Mouse (Mus musculus) thymus, postnatal 36 days (tissue): ENCODE data around the gene 2810004N23Rik.
A peak's percentile ranks its signal among the peaks of the same experiment; 100 is the strongest.

ENCODE experiments used
- DNase-seq, 2 experiments: peaks; one replicate each; pipeline ENCODE4 v3.0.0; 2022; ENCODE audit warnings: mixed read lengths in 2 of 2

The 2810004N23Rik gene

DNA sequence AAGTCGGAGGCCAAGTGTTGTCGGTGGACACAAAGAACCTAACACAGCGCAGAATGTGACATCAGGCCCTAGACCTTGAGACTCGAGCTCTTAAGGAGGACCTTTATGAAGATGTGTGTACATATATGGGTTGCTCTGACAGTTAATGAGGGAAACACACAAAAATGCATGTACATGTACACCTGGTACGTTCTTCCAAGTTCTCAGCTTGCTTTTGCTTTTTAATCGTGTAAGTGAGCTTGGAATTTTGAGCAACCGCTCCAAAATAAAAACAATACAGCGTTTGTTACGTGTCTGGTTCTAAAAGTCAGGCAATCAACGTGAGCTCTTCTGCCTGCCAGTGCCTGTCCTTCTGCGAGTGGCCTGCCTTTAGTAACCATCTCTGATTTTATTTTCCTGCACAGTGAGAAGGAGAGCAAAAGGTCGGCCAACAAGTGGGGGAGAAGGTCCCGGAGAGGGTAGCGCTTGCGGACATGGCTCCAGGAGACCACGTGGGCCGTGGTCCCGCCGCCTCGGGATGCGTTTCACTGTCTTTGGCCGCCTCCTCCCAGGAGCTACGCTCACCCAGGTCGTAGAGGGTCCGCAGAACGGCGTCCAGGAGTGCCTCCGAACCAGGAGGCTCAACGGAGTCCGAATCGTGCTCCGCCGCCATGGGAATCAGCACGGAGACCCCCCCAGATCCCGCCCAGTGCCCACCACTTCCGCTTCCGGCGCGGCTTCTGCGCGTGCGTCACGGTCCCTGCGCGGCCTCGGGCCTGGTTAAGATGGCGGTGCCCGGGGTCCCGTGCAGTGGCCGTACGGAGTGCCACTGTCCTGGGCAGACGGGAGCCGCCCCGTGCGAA is at the start of gene 2810004N23Rik, which contains the start of gene Gnpat:
TSS of gene 2810004N23Rik (minus strand) at position 800 of the 842 bp plus-strand sequence.
TSS of gene Gnpat (plus strand) at position 713 of the 842 bp plus-strand sequence.
- DNase-seq, result peak; percentile 92 to 95

DNA sequence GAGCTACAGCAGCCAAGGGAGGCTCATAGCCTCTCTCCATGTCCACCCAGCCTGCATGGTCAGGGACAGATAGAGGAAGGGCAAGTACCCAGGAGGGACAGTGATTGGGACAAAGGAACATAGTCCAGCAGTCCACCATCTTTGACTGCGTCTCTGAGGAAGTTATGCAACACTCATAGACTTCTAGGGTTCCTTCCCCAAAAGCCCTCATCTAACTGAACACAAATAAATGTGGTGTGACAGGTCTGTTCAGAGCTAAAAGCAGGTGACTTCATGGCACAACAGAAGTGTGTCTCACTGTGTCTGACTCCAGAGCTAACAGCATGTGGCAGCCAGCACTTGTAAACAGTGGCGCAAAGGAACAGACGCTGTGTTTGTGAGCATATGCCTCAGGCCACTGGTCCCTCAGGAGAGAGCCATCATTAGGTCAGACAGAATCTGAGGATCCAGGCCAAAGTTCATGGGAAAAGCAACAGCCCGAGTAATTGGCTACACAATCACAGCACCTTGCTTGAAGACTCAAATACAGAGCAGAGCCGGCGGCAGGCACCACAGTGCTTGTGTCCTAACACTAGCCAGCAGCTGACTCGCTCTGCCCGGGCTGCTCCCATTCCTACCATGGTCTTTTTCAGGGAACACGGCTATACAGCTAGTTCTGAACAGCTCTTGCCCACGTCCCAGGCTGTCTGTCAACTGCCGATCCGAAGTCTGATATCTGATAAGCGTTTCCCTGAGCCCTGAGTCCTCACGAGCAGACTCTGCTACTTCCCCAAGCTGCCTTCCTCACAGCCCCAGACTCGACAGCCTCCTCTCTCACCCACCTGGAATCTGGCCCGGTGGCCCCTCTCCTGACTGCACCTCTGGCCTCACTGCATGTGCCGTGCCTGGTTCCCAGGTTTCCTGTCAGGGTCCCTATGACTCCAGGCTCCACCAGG is 49.3 kb upstream of the 2810004N23Rik start:
- no peak for DNase-seq

DNA sequence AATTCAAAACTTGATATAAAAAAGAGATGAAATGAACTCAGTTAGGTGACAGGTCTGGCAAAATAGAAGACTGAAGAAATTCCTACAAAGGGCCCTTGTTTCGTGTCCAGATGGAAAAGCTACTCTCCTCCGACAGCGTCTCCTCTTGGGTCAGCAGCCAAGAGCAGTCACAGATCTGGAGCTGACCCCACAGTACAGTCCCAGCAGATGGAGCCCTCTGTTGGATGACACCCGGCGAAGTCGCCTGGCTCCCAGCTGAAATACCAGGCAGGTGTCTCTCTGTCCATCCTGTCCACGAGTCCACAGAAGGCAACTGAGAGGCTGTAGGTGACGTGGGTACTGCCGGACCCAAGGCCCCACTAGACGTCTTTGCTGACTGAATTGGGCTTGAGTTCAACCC is 47.4 kb upstream of the 2810004N23Rik start:
- DNase-seq, result no peak

DNA sequence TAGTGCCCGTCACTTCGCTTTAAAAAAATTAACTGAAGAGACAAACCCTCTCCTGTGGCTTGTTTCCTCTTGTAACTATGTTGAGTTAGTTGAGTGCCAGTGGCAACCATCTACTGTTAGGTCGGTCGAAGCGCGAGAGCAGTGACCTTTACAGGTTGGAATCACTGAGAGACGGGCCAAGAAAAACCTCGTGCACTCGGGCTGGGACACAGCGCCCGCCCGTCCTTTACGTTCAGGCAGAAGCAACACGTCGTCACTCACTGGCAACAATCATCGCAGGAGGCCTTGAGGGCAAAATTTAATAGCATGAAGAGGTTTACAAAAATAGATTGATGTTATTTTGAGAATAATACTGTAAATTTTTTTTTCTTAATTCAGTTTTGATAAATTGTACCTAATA is 47.0 kb upstream of the 2810004N23Rik start:
- DNase-seq, result no peak

DNA sequence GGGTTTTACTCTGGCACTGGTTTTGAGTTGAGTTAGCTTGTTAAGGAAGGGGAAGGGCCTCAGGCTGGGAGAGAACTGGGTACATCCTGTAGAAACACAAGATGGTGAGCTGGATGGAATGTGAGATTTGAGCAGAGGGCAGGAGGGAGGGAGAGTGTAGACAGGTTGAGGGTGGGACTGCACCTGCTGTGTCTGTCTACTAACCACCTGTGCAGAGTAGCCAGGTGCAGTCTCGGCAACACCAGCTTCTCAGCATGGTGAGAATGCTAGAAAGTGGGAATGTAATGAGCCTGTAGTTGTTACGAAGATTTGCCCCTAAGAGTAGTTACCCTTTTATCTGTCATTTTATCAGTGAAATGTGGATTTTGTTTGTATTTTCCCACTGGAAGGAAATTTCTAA is 42.6 kb upstream of the 2810004N23Rik start:
- no peak for DNase-seq

DNA sequence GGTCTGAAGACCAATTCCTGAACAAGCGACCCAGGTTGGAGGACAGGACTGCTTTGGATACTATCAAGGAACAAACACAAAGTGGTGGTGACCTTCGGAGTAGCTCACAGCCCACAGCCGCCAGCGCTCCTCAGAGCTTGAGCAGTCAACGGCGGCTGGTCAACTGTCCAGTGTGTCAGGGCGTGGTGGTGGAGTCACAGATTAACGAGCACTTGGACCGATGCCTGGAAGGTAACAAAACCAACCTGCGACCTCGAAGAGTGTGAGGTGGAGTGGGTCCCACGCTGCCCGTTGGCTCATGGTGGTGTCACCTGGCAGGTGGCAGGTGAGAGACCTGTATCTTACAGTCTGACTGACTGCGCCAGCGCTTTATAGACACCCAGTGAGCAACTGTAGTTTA is 40.3 kb upstream of the 2810004N23Rik start:
- no peak for DNase-seq

DNA sequence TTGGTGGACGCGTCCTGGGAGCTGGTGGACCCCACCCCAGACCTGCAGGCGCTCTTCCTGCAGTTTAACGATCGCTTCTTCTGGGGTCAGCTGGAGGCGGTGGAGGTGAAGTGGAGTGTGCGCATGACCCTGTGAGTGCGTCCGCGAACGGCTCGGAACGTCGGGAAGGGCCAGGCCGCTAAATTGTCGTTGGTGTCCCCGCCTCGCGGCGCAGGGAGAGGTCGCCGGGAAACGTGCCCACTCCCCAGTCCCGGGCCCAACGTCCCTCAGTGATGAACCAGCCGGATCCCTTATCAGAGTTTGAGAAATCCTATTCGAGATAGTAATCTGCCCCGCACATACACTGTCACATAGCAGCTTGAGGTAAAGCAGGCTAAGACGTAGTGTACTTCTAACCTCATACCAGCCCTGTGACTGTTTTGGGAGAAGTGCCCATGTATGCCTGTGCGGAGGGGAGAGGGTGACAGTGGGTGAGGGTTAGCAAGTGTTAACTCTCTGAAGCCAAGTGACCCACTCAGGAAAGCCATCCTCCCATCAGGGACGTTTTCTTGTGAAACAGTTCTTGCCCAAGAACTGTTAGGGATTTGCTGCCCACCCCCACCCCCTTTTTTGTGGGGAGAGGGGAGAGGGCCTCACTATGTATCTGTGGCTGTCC is 35.5 kb upstream of the 2810004N23Rik start:
- DNase-seq, result no peak

DNA sequence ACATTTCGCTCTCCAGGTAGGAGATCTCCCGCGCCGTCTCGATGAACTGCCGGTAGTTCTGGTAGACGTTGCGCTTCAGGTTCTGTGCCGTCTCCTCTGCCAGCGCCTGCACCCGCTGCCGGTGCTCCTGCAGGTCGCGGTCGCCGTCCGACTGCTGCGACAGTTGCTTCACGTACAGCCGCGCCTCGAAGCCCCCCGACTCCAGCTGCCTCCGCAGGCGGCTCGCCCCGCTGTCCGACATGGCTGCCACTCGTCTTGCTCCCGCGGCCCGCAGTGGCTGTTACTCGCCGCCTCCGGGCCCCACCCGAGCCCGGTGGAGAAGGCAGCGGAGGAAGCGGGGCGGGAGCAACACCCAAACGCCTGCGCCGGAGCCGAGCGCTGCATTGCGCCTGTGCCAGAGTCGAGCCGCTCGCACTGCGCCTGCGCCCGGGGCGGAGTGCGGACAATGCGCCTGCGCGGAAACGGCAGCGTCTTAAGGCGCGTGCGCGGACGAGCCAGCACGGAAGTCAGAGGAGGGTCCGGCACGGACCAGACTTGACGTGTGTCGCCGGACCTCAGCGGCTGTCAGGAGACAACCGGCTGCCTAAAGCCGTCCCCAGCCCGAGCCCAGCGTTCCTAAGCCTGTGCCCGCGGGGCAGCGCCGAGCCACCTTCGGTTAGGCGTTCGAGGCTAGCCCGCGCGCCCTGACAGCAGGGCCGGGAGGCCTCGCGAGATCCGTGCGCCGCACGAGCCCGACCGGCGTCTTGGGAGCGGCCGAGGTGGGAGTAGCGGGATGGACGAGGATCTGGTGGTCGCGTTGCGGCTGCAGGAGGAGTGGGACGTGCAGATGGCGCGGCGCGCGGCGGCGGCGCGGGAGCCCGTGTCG is 34.7 kb upstream of the 2810004N23Rik start, which contains the start of the genes Exoc8 and Sprtn:
TSS of gene Exoc8 (minus strand) at position 320 of the 865 bp plus-strand sequence.
TSS of gene Sprtn (plus strand) at position 501 of the 865 bp plus-strand sequence.
- DNase-seq, result peak; percentile 97 to 98

DNA sequence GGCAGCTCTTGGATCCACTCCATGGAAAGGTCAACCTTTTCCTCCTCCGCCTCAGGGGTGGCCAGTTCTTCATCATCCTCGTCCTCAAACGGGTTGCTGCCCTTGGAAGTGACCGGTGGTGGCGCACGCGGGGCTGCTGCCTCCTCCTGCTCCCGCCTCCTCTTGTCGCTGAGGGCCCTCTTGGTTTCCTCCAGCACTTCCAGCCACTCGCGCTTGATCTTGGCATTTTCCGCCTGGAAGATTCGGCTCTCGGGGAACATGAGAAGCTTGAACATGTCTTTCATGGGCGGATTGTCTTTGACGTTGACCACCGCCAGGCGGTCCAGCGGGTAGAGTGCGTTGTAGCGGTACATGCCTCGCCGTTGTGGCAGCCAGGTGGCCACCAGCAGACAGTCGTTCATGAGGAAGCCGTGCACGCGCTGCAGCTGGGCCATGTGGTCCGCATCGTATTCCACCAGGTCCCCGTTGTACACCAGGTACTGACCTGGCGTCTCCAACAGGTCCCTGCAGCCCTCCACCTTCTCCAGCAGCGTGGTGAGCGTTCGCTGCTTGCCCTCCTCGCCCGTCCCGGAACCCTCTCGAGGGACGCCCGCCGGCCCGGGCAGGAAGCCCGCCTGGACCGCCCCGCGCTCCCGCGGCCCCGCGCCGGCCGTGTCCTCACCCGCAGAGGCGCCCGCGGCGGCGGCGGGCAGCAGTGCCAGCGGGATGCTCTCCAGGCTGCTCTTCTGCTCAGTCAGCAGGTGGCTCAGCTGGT is 33.9 kb upstream of the 2810004N23Rik start:
- peak; percentile 52 to 63 for DNase-seq

DNA sequence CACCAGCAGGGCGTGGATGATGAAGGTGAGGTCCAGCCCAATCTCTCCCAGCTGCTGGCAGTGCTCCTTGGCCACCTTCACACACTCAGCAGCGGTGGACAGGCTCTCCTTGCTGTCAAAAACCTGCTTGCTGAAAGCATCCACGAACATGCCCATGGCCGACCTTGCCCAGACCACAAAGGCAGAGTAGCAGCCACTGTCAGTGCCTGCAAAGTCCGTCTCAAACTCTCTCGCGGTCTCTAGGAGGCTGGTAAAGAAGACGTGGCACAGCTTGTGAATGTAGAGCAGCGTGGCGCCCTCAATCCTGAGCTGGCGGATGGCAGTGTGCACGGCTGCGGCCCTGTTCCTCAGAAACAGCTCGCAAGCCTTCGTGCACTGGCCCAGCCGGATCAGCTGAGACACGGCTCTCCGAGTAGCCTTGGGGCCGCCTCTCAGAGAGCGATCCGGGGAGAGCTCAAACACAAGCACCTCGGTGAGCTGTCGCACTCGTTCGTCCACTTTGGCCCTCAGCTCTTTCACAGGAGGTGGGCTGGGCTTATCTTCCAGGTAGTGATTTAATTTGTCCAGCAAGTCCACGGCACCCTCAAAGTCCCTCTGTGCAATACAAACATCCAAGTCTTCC is 33.2 kb upstream of the 2810004N23Rik start:
- DNase-seq, result peak in 1 of 2 experiments; percentile 24

DNA sequence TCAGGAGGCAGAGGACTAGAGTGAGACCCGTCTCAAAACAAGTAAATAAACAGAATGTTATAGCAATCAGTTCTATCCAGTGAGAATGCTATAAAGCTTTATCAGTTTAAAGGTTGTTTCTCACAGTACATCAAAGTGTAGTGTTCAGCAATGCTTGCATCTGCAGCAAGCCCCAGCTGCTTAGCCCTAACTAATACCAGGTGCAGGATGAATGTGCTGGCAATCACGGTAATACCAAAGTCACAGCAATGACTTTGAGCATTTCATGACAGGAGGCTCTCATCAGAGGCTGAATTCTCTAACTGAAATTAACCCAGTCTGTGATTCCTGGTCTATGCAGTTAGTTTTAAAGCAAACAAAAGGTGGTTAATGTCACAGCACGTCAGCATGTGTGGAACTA is 29.7 kb upstream of the 2810004N23Rik start:
- no peak for DNase-seq

DNA sequence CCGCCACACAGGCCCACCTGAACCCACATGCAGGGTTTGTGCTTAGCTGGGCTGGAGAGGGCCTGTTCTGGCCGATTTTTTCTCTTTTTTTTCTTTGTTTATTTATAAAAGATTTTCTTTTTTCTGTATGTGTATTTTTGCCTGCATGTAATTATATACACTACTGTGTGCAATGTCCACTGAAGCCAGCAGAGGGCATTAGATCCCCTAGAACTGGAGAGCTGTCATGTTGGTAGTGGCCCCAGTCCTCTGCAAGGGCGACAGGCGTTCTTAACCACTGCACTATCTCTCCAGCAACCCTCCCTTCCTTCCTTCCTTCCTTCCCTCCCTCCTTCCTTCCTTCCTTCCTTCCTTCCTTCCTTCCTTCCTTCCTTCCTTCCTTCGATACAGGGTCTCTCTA is 25.5 kb upstream of the 2810004N23Rik start:
- DNase-seq, result no peak

DNA sequence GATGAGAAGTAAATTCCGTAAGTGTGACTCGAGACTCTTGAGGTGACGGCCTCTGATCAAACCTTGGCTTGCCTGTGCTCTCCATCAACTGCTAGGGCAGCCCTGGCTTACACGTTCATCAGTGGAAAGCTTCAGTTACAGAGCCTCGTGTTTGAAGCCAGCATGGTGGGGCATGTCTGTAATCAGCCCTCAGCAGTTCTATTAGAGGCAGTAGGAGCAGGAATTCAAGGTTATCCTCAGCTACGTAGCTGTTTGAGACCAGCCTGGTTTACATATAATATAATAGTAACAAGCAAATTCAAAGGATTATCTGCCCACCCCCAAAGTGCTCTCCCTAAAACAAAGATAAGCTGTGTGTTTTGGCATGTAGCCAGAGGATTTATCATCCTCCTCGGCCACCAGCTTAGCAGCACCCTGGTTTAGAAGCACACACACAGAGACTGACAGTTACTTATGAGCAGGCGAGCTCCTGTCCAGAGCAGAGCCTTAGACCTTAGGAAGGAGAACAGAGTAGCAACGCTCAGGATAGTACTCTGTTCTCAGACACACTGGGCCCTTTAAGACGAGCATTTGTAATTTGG is 16.1 kb upstream of the 2810004N23Rik start:
- no peak for DNase-seq

DNA sequence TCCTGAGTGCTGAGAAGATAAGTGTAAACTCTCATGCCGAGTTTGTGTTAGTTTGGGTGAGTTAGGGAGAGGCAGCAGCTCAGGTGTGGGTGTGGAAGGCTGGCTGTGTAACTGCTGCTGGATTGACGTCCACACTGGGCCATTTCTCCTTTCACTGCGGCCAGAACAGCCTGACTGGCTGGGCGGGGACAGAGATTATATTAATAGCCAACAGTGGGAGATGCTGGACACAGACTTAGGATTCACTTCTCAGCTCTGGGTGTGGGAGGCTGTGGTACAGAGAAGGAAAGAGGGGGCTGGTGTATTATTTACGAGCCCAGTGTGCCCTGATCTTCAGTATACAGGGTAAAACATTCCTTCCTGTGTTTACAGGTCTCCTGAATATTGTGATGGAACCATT is 15.2 kb upstream of the 2810004N23Rik start:
- no peak for DNase-seq

DNA sequence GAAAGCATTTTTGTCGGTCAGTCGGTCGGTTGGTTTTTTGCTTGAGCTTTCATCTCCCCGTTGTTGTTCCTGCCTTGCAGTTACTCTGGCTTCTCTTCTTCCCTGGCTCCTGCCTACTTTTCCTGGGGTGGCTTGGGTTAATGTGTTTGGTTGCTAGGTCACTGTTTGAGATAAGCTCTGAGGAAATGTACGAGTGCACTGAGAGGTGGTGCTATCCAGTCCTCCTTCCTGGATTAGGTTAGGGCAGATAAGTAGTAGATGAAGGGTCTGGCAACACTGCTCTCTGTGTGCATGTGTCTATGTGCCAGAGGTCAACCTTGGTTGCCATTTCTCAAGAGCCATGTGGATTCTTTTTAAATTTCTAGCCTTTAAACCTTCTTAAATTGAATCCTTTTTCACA is 9.8 kb upstream of the 2810004N23Rik start:
- DNase-seq, result no peak

DNA sequence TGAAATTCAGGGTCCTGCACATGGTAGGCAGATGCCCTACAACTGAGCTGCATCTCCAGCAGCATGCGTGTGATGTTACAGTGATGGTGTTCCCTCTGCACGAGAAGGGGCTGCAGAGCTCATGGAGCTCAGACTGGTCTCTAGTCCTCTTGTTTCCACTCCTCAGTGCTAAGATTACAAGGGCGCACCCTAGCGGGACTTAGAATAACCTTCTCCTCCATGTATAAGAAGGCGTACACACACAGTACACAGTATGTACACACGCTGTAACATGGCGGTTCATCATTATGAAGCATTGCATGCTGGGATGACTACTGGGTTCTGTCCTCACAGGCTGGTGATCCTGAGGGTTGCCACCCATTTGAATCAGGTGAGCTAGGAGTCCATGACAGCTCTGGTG is 9.2 kb upstream of the 2810004N23Rik start:
- DNase-seq, result no peak

DNA sequence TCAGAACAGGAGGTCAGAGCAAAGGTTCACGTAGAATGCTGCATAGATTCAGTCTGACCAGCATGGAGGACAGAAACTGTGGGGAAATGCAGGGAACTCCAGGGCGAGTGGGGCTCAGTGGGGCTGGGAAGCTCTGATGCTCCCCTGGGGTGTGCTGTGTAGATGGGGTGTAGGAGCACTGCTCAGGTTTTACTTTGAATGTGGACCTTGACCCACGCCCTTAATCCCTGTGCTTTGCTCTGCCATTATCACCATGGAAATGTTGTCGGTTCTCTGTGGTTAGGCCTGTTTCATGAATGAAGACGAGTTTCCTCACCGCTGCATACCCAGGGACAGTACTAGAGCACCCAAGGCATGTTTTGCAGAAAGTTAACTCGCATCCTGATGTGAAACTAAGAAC is 8.6 kb upstream of the 2810004N23Rik start:
- no peak for DNase-seq

DNA sequence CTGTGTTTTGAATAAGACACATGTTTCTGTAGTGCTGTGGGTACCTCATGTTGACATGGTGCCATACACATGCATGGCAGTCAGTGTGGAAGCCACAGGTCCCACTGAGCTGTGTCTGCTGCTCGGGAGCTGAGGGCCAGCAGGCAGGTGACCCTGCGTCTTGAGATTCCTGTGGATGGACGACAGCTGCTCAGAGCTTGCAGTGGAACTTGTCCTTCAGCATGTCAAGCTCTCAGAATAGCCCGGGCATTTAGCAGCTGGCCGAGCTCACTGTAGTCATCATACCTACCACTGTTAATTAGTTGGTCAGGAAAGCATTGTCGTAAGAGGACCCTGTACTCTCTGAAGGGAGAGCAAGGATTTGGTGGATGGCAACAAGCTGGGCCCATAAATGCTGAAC is 6.8 kb upstream of the 2810004N23Rik start:
- DNase-seq, result no peak

DNA sequence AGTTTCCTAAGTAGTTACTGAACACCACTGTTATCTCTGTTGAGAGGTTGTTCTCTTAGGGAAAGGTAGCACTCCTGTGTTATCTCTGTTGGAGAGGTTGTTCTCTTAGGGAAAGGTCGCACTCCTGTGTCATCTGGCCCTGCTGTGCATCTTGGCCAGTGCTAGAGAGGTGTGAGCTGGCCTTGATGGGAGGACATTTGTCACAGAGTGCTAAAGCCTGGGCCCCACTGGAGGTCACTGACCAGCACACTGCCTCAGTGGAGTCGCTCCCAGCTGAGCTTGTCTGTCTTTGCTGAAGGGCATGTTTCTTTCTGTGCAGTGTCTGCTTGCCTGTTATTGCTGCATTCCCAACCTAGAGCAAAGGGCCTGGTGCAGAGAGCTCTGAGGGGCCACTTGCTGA is 4.2 kb upstream of the 2810004N23Rik start:
- DNase-seq, result no peak

DNA sequence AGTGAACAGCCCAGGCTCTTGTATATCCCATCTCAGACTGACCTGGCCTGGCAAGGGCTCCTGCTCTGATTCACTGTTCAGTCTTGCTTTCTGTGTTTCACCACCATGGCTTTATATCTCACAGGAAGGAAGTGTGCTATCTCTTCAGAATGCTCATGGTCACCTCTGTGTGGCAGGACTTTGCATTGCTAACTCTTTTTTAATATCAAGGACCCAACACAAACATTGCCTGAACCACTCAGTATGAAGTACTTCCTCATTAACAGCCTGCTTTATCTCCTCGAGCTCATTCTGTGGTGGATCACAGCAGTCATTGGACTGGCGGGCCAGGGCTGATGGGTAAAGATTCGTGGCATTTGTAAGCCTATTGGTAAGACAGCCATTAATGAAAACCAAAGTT is 3.7 kb upstream of the 2810004N23Rik start:
- DNase-seq, result no peak
